Mouse (Mus musculus) testis, adult 2 months (tissue): Measurements from ENCODE around the gene Dnajc14.

Source experiments
- CTCF ChIP-seq: fragments of 200-500 bp; IDR thresholded peaks from 2 replicates; pipeline ENCODE4 v1.5.1; 2012; ENCODE audit warnings: low read depth, mild to moderate bottlenecking, inconsistent platforms, low read length, moderate library complexity; ENCODE audit not compliant: control insufficient read depth, insufficient read depth, insufficient replicate concordance
- POLR2A ChIP-seq: fragments of 200-500 bp; IDR thresholded peaks from 2 replicates; pipeline ENCODE4 v1.6.1; 2012; ENCODE audit warnings: low read depth, mild to moderate bottlenecking, inconsistent platforms, low read length, moderate library complexity; ENCODE audit not compliant: control insufficient read depth

GRCm38 (mm10) chr10:128772895-128773294 lies 31.0 kb upstream of the Dnajc14 start:
- TF ChIP-seq POLR2A (no peak), CTCF (no peak)
